Mouse (Mus musculus): ENCODE measurements around the gene Elavl1.

GRCm38 (mm10) chr8:4349335-4349734 lies 24.1 kb upstream of the Elavl1 start:
- no peak for TF ChIP-seq CTCF (IDR thresholded peaks at IDR 0.05; ENCODE audit: low read depth, low read length)
- no peak for TF ChIP-seq POLR2A (IDR thresholded peaks at IDR 0.05; ENCODE audit: borderline replicate concordance, low read depth, low read length)
